Mouse (Mus musculus): ENCODE data around the gene Cacnb2.

Gene Cacnb2

GRCm38 (mm10) chr2:14774857-14775495, 172.1 kb downstream of the Cacnb2 start:
- no peak for DNase-seq (ENCODE audit: low spot score)

DNA sequence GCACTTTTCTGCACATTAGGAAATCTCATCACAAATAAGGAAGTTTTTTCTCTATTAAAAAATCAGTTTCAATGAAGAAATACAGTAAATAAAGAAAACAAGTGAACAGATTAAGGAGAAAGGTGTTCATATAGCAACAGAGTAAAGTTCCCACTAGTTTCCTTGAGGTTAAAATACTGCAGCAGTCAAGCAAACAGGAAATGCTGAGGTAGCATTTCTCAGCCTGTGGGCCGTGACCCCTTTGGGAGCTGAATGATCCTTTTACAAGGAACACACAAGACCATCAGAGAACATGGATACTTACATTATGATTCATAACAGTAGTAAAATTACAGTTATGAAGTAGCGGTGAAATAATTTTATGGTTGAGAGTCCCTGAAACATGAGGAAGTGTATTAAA, 185.1 kb downstream of the Cacnb2 start:
- DNase-seq (ENCODE audit: low spot score) = no peak

GRCm38 (mm10) chr2:14801446-14802046, 198.7 kb downstream of the Cacnb2 start:
- no peak for DNase-seq (ENCODE audit: low spot score)

- DNase-seq (ENCODE audit: low spot score) = no peak
Measured at GRCm38 (mm10) chr2:14807650-14808347, 204.9 kb downstream of the Cacnb2 start.

GRCm38 (mm10) chr2:14814977-14815376, 212.1 kb downstream of the Cacnb2 start:
- DNase-seq (ENCODE audit: low spot score) = no peak

DNA sequence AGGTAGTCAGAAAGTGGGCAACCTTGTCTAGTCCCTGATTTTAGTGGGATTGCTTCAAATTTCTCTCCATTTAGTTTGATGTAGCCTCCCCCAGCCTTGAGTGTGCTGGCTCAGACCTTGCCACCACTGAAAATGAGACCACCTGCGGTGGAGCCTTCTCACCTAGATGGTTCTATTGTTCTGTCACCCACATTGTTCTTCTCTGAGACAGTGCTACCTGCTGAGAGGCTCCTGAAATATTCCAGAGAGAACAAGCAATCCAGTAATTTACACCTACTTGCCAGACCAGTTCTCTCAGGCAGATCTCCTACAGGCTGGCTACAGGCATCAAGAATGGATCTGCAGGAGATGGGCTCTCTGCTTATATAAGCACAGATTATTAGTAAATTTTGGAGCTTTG, 215.8 kb downstream of the Cacnb2 start:
- DNase-seq (ENCODE audit: low spot score) = no peak

DNA sequence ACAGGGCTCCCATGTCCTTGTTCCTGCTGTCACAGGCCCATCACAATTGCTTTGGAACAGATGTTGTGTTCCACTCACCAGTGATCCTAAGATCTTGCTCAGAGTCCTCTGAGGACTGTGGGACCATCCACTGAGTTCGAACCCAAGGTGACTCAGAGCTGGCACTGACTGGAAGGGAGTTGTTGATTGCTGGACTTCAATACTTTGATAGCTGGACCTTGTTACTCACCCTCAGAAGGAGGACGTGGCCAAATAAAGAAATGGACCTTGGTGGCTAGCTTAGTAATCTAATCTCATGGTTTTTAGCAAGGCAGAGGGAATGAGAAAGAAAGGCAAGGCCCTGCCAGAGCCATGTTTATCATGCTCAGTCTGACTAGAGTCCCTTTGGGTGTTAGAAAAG, 218.1 kb downstream of the Cacnb2 start:
- peak; percentile 5 for DNase-seq (ENCODE audit: low spot score)

DNA sequence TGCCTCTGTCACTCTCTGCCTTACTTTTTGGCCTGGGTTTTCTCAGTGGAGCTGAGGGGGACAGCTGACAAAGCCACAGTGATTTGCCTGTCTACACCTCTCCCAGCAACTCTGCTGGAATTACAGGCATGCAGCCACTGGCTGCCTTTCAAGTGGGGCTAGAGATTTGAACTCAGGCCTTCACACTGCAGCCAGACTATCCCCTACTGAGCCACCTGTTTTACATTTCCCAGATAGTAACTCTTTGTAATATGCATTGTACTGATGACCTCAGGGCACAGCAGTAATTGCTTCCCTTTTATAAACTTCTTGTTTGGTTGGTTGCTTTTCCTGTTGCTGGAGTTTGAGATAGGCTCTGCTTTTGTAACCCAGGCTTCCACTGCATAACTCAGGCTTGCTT, 220.2 kb downstream of the Cacnb2 start:
- DNase-seq (ENCODE audit: low spot score) = no peak

GRCm38 (mm10) chr2:14823816-14824348, 221.0 kb downstream of the Cacnb2 start:
- no peak for DNase-seq (ENCODE audit: low spot score)

GRCm38 (mm10) chr2:14825146-14825545, 222.3 kb downstream of the Cacnb2 start:
- DNase-seq (ENCODE audit: low spot score) = no peak

DNA sequence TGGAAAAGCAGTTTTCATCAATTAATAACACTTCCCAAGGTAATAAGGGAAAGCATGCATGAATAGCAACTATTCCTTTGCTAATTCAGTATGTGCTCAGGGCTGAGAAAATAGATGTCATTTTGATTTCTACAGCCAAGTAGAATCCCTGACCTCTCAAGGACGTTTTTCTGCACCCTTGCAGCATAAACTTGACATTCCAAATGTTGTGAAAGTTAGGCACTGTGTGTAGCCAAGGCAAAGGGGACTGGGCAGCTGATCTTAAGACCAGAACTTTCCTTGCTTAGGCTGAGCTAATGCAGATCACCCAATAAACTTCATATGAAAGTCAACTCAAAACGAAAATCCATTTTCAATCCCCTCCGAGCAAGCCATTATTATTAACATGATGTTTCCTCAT, 226.6 kb downstream of the Cacnb2 start:
- DNase-seq (ENCODE audit: low spot score) = no peak

DNA sequence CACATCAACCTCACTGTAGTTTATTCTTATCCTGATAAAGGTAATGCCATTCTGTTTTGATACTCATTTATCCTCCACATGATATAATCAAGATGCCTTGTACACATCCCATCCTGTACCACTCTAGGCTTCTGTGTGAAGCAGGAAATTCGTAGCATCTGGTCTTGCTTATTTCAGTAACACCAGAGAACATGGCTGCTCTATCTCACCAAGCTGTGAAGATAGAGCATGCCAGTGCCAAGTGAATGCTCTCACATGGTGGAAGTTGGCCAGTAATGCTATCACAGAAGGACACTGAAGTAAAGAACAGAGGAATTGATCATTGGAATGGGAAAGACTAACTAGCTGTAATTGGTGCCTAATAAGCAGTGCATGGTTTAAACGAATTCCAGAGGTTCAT, 228.4 kb downstream of the Cacnb2 start:
- no peak for DNase-seq (ENCODE audit: low spot score)

- no peak for DNase-seq (ENCODE audit: low spot score)
Measured at GRCm38 (mm10) chr2:14834700-14835317, 231.9 kb downstream of the Cacnb2 start.

DNA sequence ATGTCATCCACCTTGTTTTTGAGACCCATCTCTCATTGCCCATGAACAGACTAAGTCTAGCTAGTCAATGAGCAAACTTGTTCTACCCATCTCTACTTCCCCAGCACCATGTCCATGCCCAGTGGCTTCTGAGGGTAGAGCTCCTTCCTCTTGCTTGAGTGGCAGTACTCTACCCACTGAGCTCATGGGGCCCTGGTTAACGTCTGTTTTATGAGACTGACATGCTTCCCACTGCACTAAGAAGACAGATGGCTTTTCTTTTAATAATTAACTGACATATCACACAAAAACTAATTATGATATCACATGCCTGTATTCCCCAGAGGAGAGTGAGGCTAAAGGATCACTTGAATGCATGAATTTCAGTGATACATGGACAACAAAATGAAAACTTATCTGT, 238.4 kb downstream of the Cacnb2 start:
- DNase-seq (ENCODE audit: low spot score) = no peak

- no peak for DNase-seq (ENCODE audit: low spot score)
Measured at GRCm38 (mm10) chr2:14846727-14847126, 243.8 kb downstream of the Cacnb2 start.

DNA sequence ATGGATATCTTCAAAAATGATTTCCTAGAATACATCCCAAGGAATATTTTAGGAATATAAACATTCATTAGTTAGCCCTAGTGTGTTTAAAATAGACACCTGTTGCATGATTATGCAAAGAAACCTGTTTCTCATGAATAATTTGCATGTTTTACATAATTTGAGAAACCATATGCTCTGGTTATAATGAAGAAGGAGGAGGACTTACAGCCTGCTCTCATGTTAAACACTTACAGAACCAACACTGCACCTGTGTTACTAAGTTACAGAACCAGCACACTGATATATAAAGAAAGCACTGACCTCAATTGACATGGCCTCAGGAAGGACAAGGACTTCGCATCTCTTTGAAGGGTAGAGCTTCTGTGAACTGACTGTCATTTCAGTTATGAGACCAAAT, 244.3 kb downstream of the Cacnb2 start:
- no peak for DNase-seq (ENCODE audit: low spot score)

DNA sequence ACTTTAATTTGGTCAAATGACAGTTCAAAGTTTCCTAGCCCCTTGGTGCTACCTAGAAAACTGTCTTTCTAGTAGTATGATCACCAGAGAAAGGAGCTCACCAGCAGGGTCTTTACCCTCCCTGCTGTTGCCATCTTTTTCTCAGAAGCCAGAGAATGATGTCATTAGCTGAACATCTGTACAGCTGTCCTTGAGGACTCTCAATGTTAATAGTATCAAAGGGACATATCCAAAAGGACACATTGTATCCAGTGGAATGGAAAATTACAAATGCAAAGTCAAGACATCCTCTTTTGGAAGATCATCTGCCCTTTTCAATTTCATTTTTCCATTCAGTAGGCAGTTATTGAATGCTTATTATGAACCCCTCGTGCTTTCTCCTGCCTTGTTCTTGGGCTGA, 247.9 kb downstream of the Cacnb2 start:
- DNase-seq (ENCODE audit: low spot score) = no peak

DNA sequence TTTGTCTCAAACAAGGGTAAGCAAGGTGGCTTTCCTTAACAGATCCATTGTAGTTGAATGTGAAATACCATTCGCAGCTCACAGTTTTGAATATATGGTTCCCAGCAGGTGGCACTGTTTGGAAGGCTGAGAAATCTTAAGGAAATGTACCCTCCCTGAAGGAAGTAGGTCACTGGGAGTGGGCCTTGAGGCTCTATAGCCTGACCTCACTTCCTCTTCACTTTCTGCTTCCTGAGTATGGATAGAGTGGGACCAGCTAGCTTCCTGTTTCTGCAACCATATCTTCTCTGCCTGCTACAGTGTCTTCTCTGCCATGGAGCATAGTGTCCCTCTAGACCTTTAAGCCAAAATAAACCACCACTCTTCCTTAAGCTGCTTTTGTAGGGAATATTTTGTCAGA, 248.5 kb downstream of the Cacnb2 start:
- DNase-seq (ENCODE audit: low spot score) = no peak

DNA sequence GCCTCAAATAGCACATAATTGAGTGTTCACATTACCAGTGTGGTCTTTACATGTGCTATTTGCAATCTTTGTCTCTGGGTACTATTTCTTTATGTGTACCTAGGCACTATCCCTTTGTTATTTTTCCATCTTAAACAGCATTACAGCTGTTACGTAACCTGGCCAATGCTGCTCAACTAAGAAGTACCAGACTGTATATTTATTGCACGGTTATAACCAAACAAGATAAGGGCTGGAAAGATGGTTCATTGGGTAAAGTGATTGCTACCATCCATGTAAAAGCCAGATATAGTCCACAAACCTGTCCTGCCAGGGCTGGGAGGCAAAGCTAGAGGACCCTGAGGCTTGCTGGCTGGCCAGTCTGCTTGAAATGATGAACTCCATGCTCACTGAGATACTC, 251.2 kb downstream of the Cacnb2 start:
- DNase-seq (ENCODE audit: low spot score) = no peak

GRCm38 (mm10) chr2:14858301-14858700, 255.4 kb downstream of the Cacnb2 start:
- DNase-seq (ENCODE audit: low spot score) = no peak

GRCm38 (mm10) chr2:14860350-14860749, 257.5 kb downstream of the Cacnb2 start:
- no peak for DNase-seq (ENCODE audit: low spot score)

GRCm38 (mm10) chr2:14861613-14862012, 258.7 kb downstream of the Cacnb2 start:
- DNase-seq (ENCODE audit: low spot score) = no peak

GRCm38 (mm10) chr2:14862981-14863380, 260.1 kb downstream of the Cacnb2 start:
- DNase-seq (ENCODE audit: low spot score) = no peak
